ENCODE assay signal across 9 mouse cellular contexts in the genomic region with DNA sequence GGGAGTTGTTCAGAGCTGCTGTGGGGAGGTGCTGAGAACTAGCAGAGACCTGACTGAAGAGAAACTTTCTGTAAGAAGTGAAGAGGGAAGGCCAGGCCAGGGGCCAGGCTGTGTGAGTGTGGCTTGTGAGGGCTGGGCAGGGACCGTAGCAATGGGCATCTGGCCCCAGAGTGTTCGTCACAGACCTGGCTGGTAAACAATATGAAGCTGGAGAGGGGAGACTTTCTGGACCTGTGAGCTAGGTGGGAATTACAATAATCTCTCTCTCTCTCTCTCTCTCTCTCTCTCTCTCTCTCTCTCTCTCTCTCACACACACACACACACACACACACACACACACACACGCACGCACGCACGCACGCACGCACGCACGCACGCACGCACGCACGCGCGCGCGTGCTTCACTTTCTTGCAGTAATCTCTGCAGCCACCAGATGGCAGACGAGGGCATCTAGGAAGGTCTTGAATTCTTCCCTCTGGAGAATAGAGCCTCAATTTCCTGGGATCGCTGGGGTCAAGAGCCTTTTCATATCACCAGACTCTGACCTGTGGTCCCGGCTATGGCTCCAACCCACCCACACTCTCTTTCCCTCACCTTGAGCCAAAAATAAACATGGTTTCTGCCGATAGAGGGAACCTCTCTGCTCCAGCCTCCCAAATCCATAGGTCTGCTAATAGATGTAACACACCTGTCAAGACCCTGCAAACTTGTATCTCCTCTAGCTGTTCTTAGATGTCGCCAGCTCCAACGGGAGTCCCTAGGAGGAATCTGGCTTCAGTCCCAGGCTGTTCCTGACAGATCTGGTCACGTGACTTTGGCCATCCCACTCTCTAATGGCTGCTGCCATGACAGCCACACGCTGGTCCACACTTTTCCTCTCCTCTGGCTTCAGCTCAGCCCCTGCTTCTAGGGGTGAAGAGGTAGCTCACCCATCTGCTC. TPM values are rescaled to one million over a fixed set of nuclear protein-coding genes. Genes with fewer than 3 reads are reported as not detected.
DNase-seq lines count a peak whose midpoint lies in the region; ATAC-seq lines count a peak whose summit lies in the region.
"Had no signal": no experiment of that assay in that cellular context is flagged by ENCODE, and none has a peak within 500 bp of the region (broad histone marks: within the 10 kb centered on the region; RNA-seq: fewer than 3 reads in every experiment).

No protein-coding gene starts in this region.

- no peaks in the 10 kb centered on the region for H3K9me3 ChIP-seq in hindbrain, embryonic 14.5 days (ENCODE audit: control insufficient read depth, low read length)

- H3K36me3 ChIP-seq in hindbrain, embryonic 14.5 days (replicated peaks; ENCODE audit: control insufficient read depth, insufficient read depth) = no peaks in the 10 kb centered on the region

- H3K4me2 ChIP-seq in hindbrain, embryonic 14.5 days (replicated peaks) = peak overlapping the region; percentile 53

- peak; percentile 54 for DNase-seq in R1 (ENCODE audit: low read depth, low spot score)
- DNase-seq in cerebellum, postnatal 25 days = peak; percentile 89 to 94
- peak; percentile 78 to 85 for DNase-seq in frontal cortex, postnatal 25 days (ENCODE audit: low spot score in 2 of 2)
- peak; percentile 94 for DNase-seq in hindbrain, embryonic 14.5 days (ENCODE audit: low spot score)
- peak; percentile 85 to 97 for DNase-seq in layer of hippocampus, postnatal 25 days (ENCODE audit: extremely low spot score in 1 of 2, low spot score in 1 of 2)
- peak; percentile 91 for DNase-seq in lung, postnatal 14 days
- peak; percentile 74 for DNase-seq in retina, embryonic 14.5 days (ENCODE audit: low spot score)
- peak; percentile 87 for DNase-seq in thymus, postnatal 4 days

- H3K4me1 ChIP-seq in hindbrain, embryonic 14.5 days (replicated peaks; ENCODE audit: control insufficient read depth, insufficient read depth, low read length) = peaks cover 11% of the 10 kb centered on the region

- H3K27ac ChIP-seq in hindbrain, embryonic 14.5 days = peak overlapping the region; percentile 72
- H3K27ac ChIP-seq: macrophage had no signal

- ATAC-seq in hindbrain, embryonic 14.5 days (ENCODE audit: low FRiP score) = peak; percentile 68

- peak overlapping the region; percentile 24 for H3K4me3 ChIP-seq in hindbrain, embryonic 14.5 days (replicated peaks; ENCODE audit: low read length)

- H3K27me3 ChIP-seq in hindbrain, embryonic 14.5 days (ENCODE audit: control insufficient read depth, insufficient read depth, low read length) = no peaks in the 10 kb centered on the region

- peak overlapping the region; percentile 66 for H3K9ac ChIP-seq in hindbrain, embryonic 14.5 days

- 19% methylated on average over 21 of the region's 26 CpGs for WGBS in hindbrain, embryonic 14.5 days

RNA-seq across cellular contexts. Expression of a gene that starts 16.1 kb away (rescaled TPM):
- 20.0 and 24.3 TPM in 2 replicates for polyA plus RNA-seq in hindbrain, embryonic 14.5 days (2014; fragmentation: Nextera tagmentation; extraction: Ambion mirVana)
- total RNA-seq in layer of hippocampus, postnatal 25 days (2021) = 10 to 100 TPM in 1 of 2 experiments, 1 to 10 TPM in 1; 8.6 to 12.1 TPM

RNA-seq across cellular contexts. Expression of a gene that starts 42.0 kb away (rescaled TPM):
- 0.31 and 0.32 TPM in 2 replicates for polyA plus RNA-seq in hindbrain, embryonic 14.5 days (2014; fragmentation: Nextera tagmentation; extraction: Ambion mirVana)
- total RNA-seq in layer of hippocampus, postnatal 25 days (2021) = 1 to 10 TPM; 1.0 to 1.4 TPM
- polyA plus RNA-seq: macrophage had no signal

Comparison
In these comparisons a context has a peak if more than half of its experiments do, and no peak if none do; other contexts are left out.
1. Peak in every context shown above with its lines: DNase-seq, ATAC-seq, H3K4me3 ChIP-seq and H3K27ac ChIP-seq.